Mouse (Mus musculus) kidney, embryonic 15.5 days (tissue): ENCODE measurements around the gene Mgea5. TPM values are rescaled to one million over a fixed set of nuclear protein-coding genes. Genes with fewer than 3 reads are reported as not detected.

Experiments used
- ATAC-seq: fragments of 200-750 bp; cut with Nextera tagmentation; replicated peaks from 2 replicates; pipeline ENCODE4 v1.8.0; 2017; ENCODE audit warnings: moderate TSS enrichment; ENCODE audit not compliant: low FRiP score
- H3K27ac ChIP-seq: fragments of 300-500 bp; sonication (generic); 2 replicates; pipeline ENCODE4 v1.5.1; 2015; ENCODE audit warnings: mild to moderate bottlenecking, inconsistent platforms
- H3K27me3 ChIP-seq: fragments of 300-500 bp; sonication (generic); 2 replicates; pipeline ENCODE4 v1.6.1; 2015; ENCODE audit warnings: inconsistent platforms
- H3K36me3 ChIP-seq: fragments of 300-500 bp; sonication (generic); 2 replicates; pipeline ENCODE4 v1.6.1; 2015; ENCODE audit warnings: inconsistent platforms
- H3K4me1 ChIP-seq: fragments of 300-500 bp; sonication (generic); 2 replicates; pipeline ENCODE4 v1.6.1; 2015; ENCODE audit warnings: inconsistent platforms
- H3K4me2 ChIP-seq: fragments of 300-500 bp; sonication (generic); 2 replicates; pipeline ENCODE4 v1.6.1; 2015; ENCODE audit warnings: moderate library complexity, mild to moderate bottlenecking, inconsistent platforms
- H3K4me3 ChIP-seq: fragments of 300-500 bp; sonication (generic); replicated peaks from 2 replicates; pipeline ENCODE4 v1.5.1; 2015; ENCODE audit warnings: mild to moderate bottlenecking, inconsistent platforms
- H3K9ac ChIP-seq: fragments of 300-500 bp; sonication (generic); 2 replicates; pipeline ENCODE4 v1.6.1; 2015; ENCODE audit warnings: mild to moderate bottlenecking, inconsistent platforms
- H3K9me3 ChIP-seq: fragments of 300-500 bp; sonication (generic); replicated peaks from 2 replicates; pipeline ENCODE4 v1.6.1; 2016; ENCODE audit warnings: inconsistent platforms
- WGBS: fragments of 180-500 bp; shearing (Covaris S2); methylation state at CpG from one replicate; pipeline ENCODE4 v1.1.7; 2015; ENCODE audit warnings: mixed read lengths; 5-methylcytosine and 5-hydroxymethylcytosine counted together
- polyA plus RNA-seq: library from polyadenylated mRNA; unstranded; fragments of >200 nt; fragmentation: Nextera tagmentation; extraction: Ambion mirVana; gene quantifications from 2 replicates; pipeline ENCODE4 v1.2.1, GENCODE M21; 2015

Gene Mgea5
- polyA plus RNA-seq, 1 experiment from 2014 or later = 53.3 TPM

DNA sequence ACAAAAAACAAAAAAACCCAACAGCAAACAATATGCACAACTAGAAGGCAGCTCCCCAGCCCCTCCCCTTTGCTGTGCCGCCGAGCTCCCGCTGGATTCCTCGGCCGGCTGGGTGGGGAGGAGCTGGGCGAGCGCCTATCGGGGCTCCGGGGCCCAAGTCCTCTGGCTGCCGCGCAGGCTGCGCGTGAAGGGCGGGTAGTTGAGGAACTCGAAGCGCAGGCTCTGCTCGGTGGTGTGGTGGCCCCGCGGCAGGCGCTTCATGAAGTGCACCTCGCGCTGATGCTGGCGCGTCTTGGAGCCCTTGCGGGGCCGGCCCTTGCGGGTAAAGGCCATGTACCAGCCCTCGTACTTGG is 46.8 kb downstream of the Mgea5 start:
- Histone ChIP-seq H3K4me1 (peaks cover 53% of the 10 kb centered on the region), H3K4me2 (peak overlapping the region; percentile 61), H3K9me3 (no peaks in the 10 kb centered on the region), H3K27ac (no peak overlapping the region), H3K36me3 (no peaks in the 10 kb centered on the region), H3K4me3 (peak overlapping the region; percentile 32), H3K27me3 (peaks cover 96% of the 10 kb centered on the region), H3K9ac (0 out of 2 replicates have a peak overlapping the region, but pooled peaks have one; percentile 21)
- ATAC-seq = peak; percentile 17; the same call in 1 of the 2 replicates
- 3% methylated on average over 28 of the region's 28 CpGs for WGBS

DNA sequence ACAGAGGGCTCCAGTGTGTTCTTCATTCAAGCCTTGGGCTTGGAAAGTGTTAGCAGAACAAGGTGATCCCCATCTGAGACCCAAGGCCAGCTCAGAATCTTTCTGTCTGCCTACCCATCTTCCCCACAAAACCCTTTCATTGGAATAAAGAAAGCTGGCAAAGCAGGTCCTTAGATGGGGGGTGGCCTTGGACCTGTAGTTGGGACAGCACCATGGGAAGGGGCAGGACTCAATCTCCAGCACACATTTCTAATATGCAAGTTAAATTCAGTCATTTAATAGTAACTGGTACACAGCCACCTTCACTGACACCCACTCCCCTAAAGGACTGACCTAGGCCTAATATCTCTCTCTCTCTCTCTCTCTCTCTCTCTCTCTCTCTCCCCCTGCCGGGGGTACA is 47.4 kb downstream of the Mgea5 start:
- WGBS = 37% methylated on average over 1 of the region's 1 CpGs
- ATAC-seq = no peak
- peaks cover 47% of the 10 kb centered on the region for H3K4me1 ChIP-seq
- no peaks in the 10 kb centered on the region for H3K36me3 ChIP-seq
- H3K4me3 ChIP-seq = no peak overlapping the region
- H3K27ac ChIP-seq = no peak overlapping the region
- H3K9me3 ChIP-seq = no peaks in the 10 kb centered on the region
- H3K27me3 ChIP-seq = peaks cover 94% of the 10 kb centered on the region
- H3K4me2 ChIP-seq = no peak overlapping the region
- H3K9ac ChIP-seq = no peak overlapping the region

GRCm38 (mm10) chr19:45734762-45735161 is 48.9 kb downstream of the Mgea5 start:
- H3K4me3 ChIP-seq = no peak overlapping the region
- peaks cover 93% of the 10 kb centered on the region for H3K27me3 ChIP-seq
- H3K9ac ChIP-seq = no peak overlapping the region
- WGBS = 25% methylated on average over 7 of the region's 7 CpGs
- H3K36me3 ChIP-seq = no peaks in the 10 kb centered on the region
- peaks cover 40% of the 10 kb centered on the region for H3K4me1 ChIP-seq
- no peaks in the 10 kb centered on the region for H3K9me3 ChIP-seq
- ATAC-seq = peak; percentile 34; the same call in 1 of the 2 replicates
- H3K4me2 ChIP-seq = no peak overlapping the region
- H3K27ac ChIP-seq = peak overlapping the region; percentile 75

DNA sequence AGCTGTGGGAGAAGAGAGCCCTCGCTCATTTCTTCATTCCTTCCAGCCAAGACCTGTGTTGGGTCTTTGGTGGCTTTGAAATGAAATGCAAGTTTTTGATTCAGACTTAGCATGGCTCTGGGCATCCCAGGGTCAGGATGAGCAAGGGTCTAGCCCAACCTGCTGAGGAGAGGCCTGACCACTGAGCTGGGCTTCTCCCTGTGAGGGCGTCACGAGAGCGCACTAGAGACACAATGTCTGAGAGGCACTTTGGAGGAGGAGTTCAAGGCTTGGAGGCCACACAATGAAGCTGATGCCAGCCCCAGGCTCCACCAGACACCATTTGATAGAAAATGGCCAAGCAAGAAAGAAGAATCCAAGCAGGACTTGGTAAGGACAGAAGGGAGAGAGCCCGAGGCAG is 49.4 kb downstream of the Mgea5 start:
- Histone ChIP-seq H3K27me3 (peaks cover 87% of the 10 kb centered on the region), H3K36me3 (no peaks in the 10 kb centered on the region), H3K9me3 (no peaks in the 10 kb centered on the region), H3K4me3 (no peak overlapping the region), H3K27ac (peak overlapping the region; percentile 29; the same call in 1 of the 2 replicates), H3K4me1 (peaks cover 40% of the 10 kb centered on the region), H3K4me2 (no peak overlapping the region), H3K9ac (no peak overlapping the region)
- ATAC-seq = 0 out of 2 replicates have a peak, but pooled peaks have one; percentile 3
- WGBS = 70% methylated on average over 5 of the region's 5 CpGs

- ATAC-seq = no peak
- 22% methylated on average over 10 of the region's 10 CpGs for WGBS
- Histone ChIP-seq H3K9ac (no peak overlapping the region), H3K9me3 (no peaks in the 10 kb centered on the region), H3K4me3 (no peak overlapping the region), H3K4me1 (peaks cover 40% of the 10 kb centered on the region), H3K4me2 (no peak overlapping the region), H3K27ac (no peak overlapping the region), H3K27me3 (peaks cover 81% of the 10 kb centered on the region), H3K36me3 (no peaks in the 10 kb centered on the region)
These were observed 50.1 kb downstream of the Mgea5 start for GRCm38 (mm10) chr19:45733564-45733963.

- H3K9me3 ChIP-seq = no peaks in the 10 kb centered on the region
- H3K36me3 ChIP-seq = no peaks in the 10 kb centered on the region
- WGBS = 87% methylated on average over 7 of the region's 7 CpGs
- no peak overlapping the region for H3K27ac ChIP-seq
- H3K4me2 ChIP-seq = no peak overlapping the region
- peaks cover 34% of the 10 kb centered on the region for H3K4me1 ChIP-seq
- no peak for ATAC-seq
- no peak overlapping the region for H3K9ac ChIP-seq
- peaks cover 63% of the 10 kb centered on the region for H3K27me3 ChIP-seq
- no peak overlapping the region for H3K4me3 ChIP-seq
These were observed 52.0 kb downstream of the Mgea5 start for GRCm38 (mm10) chr19:45731658-45732057.

GRCm38 (mm10) chr19:45730042-45730441 is 53.6 kb downstream of the Mgea5 start:
- Histone ChIP-seq H3K36me3 (no peaks in the 10 kb centered on the region), H3K9me3 (no peaks in the 10 kb centered on the region), H3K4me2 (no peak overlapping the region), H3K4me3 (no peak overlapping the region), H3K27ac (no peak overlapping the region), H3K4me1 (peaks cover 36% of the 10 kb centered on the region), H3K27me3 (peaks cover 48% of the 10 kb centered on the region), H3K9ac (no peak overlapping the region)
- 75% methylated on average over 8 of the region's 8 CpGs for WGBS
- ATAC-seq = no peak

DNA sequence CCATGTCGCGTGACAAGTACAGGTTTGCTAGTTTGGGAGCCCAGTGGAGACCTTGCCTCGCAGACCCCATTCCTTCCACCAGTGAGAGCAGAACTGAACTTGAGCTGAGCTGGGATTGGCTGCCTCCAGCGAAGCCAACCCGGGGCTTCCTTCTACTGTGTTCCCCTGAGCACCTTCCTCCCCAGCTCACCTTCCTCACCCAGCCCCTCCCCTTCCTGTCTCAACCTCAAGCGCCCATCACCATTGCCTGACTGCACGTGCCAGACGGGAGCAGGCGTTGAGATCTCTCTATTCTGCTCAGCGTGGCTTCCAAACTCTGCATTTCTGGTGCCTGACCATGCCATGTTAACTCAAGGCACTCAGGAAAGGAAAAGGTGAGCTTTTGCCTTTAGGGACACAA is 56.4 kb downstream of the Mgea5 start:
- WGBS = 74% methylated on average over 10 of the region's 10 CpGs
- Histone ChIP-seq H3K4me1 (peaks cover 21% of the 10 kb centered on the region), H3K9ac (no peak overlapping the region), H3K9me3 (no peaks in the 10 kb centered on the region), H3K27me3 (peaks cover 23% of the 10 kb centered on the region), H3K4me2 (no peak overlapping the region), H3K4me3 (no peak overlapping the region), H3K36me3 (no peaks in the 10 kb centered on the region), H3K27ac (no peak overlapping the region)
- no peak for ATAC-seq

DNA sequence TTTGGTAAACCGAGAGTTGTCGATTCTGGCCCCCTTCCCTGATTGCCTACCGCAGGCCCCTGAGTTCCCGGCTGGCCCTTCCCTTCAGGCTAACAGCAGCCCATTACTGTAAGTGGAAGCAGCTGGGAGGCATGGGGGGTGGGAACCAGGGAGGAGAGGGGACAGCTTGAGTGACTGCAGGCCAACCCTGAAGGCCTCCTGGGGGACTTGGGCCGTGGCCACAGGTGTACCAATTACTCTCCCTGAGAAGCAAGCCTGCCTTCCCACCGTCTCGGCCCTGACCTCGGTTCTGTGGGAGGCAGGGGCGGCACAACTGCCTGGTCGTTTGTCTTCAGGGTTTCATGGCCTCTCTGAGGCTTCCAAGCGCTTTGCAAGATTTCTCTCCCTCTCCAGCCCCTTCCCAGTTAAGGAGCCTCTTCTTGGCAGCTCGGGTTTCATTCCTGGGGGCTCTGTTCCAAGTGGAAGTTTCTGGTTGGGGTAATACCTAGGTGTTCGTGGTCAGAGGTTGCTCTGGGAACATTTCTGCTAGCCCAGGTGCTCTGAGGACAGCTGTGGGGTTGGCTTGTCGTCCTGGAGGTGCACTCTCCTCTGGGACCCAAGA is 57.9 kb downstream of the Mgea5 start:
- H3K9me3 ChIP-seq = no peaks in the 10 kb centered on the region
- H3K27ac ChIP-seq = no peak overlapping the region
- H3K4me1 ChIP-seq = peaks cover 21% of the 10 kb centered on the region
- no peak overlapping the region for H3K4me2 ChIP-seq
- peak; percentile 84 for ATAC-seq
- H3K36me3 ChIP-seq = no peaks in the 10 kb centered on the region
- H3K27me3 ChIP-seq = peaks cover 11% of the 10 kb centered on the region
- 16% methylated on average over 14 of the region's 14 CpGs for WGBS
- no peak overlapping the region for H3K4me3 ChIP-seq
- H3K9ac ChIP-seq = no peak overlapping the region

- no peak overlapping the region for H3K9ac ChIP-seq
- no peak overlapping the region for H3K27ac ChIP-seq
- peaks cover 3% of the 10 kb centered on the region; the same call in 1 of the 2 replicates for H3K27me3 ChIP-seq
- no peak for ATAC-seq
- no peak overlapping the region for H3K4me3 ChIP-seq
- H3K4me1 ChIP-seq = peaks cover 30% of the 10 kb centered on the region
- H3K36me3 ChIP-seq = no peaks in the 10 kb centered on the region
- no peaks in the 10 kb centered on the region for H3K9me3 ChIP-seq
- H3K4me2 ChIP-seq = no peak overlapping the region
- 74% methylated on average over 5 of the region's 5 CpGs for WGBS
These were observed 61.4 kb downstream of the Mgea5 start for GRCm38 (mm10) chr19:45722188-45722587.

GRCm38 (mm10) chr19:45718286-45718685 is 65.4 kb downstream of the Mgea5 start:
- Histone ChIP-seq H3K9me3 (no peaks in the 10 kb centered on the region), H3K4me1 (peaks cover 15% of the 10 kb centered on the region), H3K36me3 (no peaks in the 10 kb centered on the region), H3K4me3 (no peak overlapping the region; the same call in 1 of the 2 replicates), H3K27ac (no peak overlapping the region), H3K27me3 (no peaks in the 10 kb centered on the region), H3K9ac (no peak overlapping the region), H3K4me2 (peak overlapping the region; percentile 49)
- WGBS = 61% methylated on average over 3 of the region's 3 CpGs
- ATAC-seq = no peak

GRCm38 (mm10) chr19:45717493-45718220 is 66.0 kb downstream of the Mgea5 start:
- peak; percentile 62; the same call in 1 of the 2 replicates for ATAC-seq
- 0 out of 2 replicates have a peak overlapping the region, but pooled peaks have one; percentile 37 for H3K27ac ChIP-seq
- H3K9me3 ChIP-seq = no peaks in the 10 kb centered on the region
- H3K4me2 ChIP-seq = peak overlapping the region; percentile 49
- H3K27me3 ChIP-seq = no peaks in the 10 kb centered on the region
- H3K36me3 ChIP-seq = no peaks in the 10 kb centered on the region
- H3K4me3 ChIP-seq = no peak overlapping the region; the same call in none of the 2 replicates
- H3K9ac ChIP-seq = no peak overlapping the region
- WGBS = 8% methylated on average over 16 of the region's 16 CpGs
- H3K4me1 ChIP-seq = peaks cover 15% of the 10 kb centered on the region
